Mouse (Mus musculus): Measurements from ENCODE around the gene Prss42. TPM values are rescaled to one million over a fixed set of nuclear protein-coding genes. Genes with fewer than 3 reads are reported as not detected.
"Not testable (repeated sequence)": the region's sequence is repeated elsewhere in the genome, so short reads cannot be mapped to it uniquely, and the experiment has no call there.

The Prss42 gene
- polyA plus RNA-seq, 1 experiment: not detected

GRCm38 (mm10) chr9:110781731-110782130, 16.2 kb upstream of the Prss42 start:
- Histone ChIP-seq H3K4me3 (ENCODE audit: insufficient read depth, low read length) (peak overlapping the region; percentile 28), H3K4me1 (ENCODE audit: control insufficient read depth, insufficient read depth, low read length) (no peaks in the 10 kb centered on the region), H3K27ac (ENCODE audit: insufficient read depth, low read length) (no peak overlapping the region)
- no peak for TF ChIP-seq POLR2A (IDR thresholded peaks at IDR 0.05; ENCODE audit: extremely low read depth, insufficient read depth, low read length)
- no peak for TF ChIP-seq CTCF (IDR thresholded peaks at IDR 0.05; ENCODE audit: extremely low read depth, insufficient read depth, low read length)

GRCm38 (mm10) chr9:110783611-110784010, 14.4 kb upstream of the Prss42 start:
- TF ChIP-seq POLR2A (IDR thresholded peaks at IDR 0.05; ENCODE audit: extremely low read depth, insufficient read depth, low read length) (no peak), CTCF (IDR thresholded peaks at IDR 0.05; ENCODE audit: extremely low read depth, insufficient read depth, low read length) (no peak)
- Histone ChIP-seq H3K4me1 (ENCODE audit: control insufficient read depth, insufficient read depth, low read length) (no peaks in the 10 kb centered on the region), H3K4me3 (ENCODE audit: insufficient read depth, low read length) (no peak overlapping the region), H3K27ac (ENCODE audit: insufficient read depth, low read length) (no peak overlapping the region)

GRCm38 (mm10) chr9:110788169-110788568, 9.8 kb upstream of the Prss42 start:
- Histone ChIP-seq H3K27ac (ENCODE audit: insufficient read depth, low read length) (no peak overlapping the region), H3K4me1 (ENCODE audit: control insufficient read depth, insufficient read depth, low read length) (no peaks in the 10 kb centered on the region; the same call in 1 of the 2 replicates), H3K4me3 (ENCODE audit: insufficient read depth, low read length) (no peak overlapping the region)
- no peak for TF ChIP-seq CTCF (IDR thresholded peaks at IDR 0.05; ENCODE audit: extremely low read depth, insufficient read depth, low read length)
- no peak for TF ChIP-seq POLR2A (IDR thresholded peaks at IDR 0.05; ENCODE audit: extremely low read depth, insufficient read depth, low read length)

GRCm38 (mm10) chr9:110790462-110790861, 7.5 kb upstream of the Prss42 start:
- H3K4me1 ChIP-seq (ENCODE audit: control insufficient read depth, insufficient read depth, low read length): no peaks in the 10 kb centered on the region; the same call in 1 of the 2 replicates
- TF ChIP-seq CTCF (IDR thresholded peaks at IDR 0.05; ENCODE audit: extremely low read depth, insufficient read depth, low read length): no peak
- H3K27ac ChIP-seq (ENCODE audit: insufficient read depth, low read length): no peak overlapping the region
- H3K4me3 ChIP-seq (ENCODE audit: insufficient read depth, low read length): no peak overlapping the region

- H3K4me3 ChIP-seq (ENCODE audit: insufficient read depth, low read length): no peak overlapping the region
Observed at GRCm38 (mm10) chr9:110797013-110797412, 953 bp upstream of the Prss42 start.

GRCm38 (mm10) chr9:110800834-110801479, 3.0 kb downstream of the Prss42 start:
- H3K4me1 ChIP-seq (ENCODE audit: control insufficient read depth, insufficient read depth, low read length): no peaks in the 10 kb centered on the region
- TF ChIP-seq CTCF (IDR thresholded peaks at IDR 0.05; ENCODE audit: extremely low read depth, insufficient read depth, low read length) (no peak), POLR2A (IDR thresholded peaks at IDR 0.05; ENCODE audit: extremely low read depth, insufficient read depth, low read length) (no peak)
- no peak overlapping the region for H3K4me3 ChIP-seq (ENCODE audit: insufficient read depth, low read length)
- H3K27ac ChIP-seq (ENCODE audit: insufficient read depth, low read length): no peak overlapping the region

More at GRCm38 (mm10) chr9:110797013-110797412, 953 bp upstream of the Prss42 start:
- no peak overlapping the region for H3K27ac ChIP-seq (ENCODE audit: insufficient read depth, low read length)
- no peak for TF ChIP-seq POLR2A (IDR thresholded peaks at IDR 0.05; ENCODE audit: extremely low read depth, insufficient read depth, low read length)
- no peak for TF ChIP-seq CTCF (IDR thresholded peaks at IDR 0.05; ENCODE audit: extremely low read depth, insufficient read depth, low read length)
- H3K4me1 ChIP-seq (ENCODE audit: control insufficient read depth, insufficient read depth, low read length): no peaks in the 10 kb centered on the region

GRCm38 (mm10) chr9:110803294-110803693, 5.3 kb downstream of the Prss42 start:
- H3K4me3 ChIP-seq (ENCODE audit: insufficient read depth, low read length): no peak overlapping the region
- H3K27ac ChIP-seq (ENCODE audit: insufficient read depth, low read length): no peak overlapping the region
- TF ChIP-seq POLR2A (IDR thresholded peaks at IDR 0.05; ENCODE audit: extremely low read depth, insufficient read depth, low read length): no peak
- no peak for TF ChIP-seq CTCF (IDR thresholded peaks at IDR 0.05; ENCODE audit: extremely low read depth, insufficient read depth, low read length)
- H3K4me1 ChIP-seq (ENCODE audit: control insufficient read depth, insufficient read depth, low read length): no peaks in the 10 kb centered on the region

- no peak overlapping the region for H3K4me3 ChIP-seq (ENCODE audit: insufficient read depth, low read length)
- H3K4me1 ChIP-seq (ENCODE audit: control insufficient read depth, insufficient read depth, low read length): no peaks in the 10 kb centered on the region
- no peak for TF ChIP-seq POLR2A (IDR thresholded peaks at IDR 0.05; ENCODE audit: extremely low read depth, insufficient read depth, low read length)
- TF ChIP-seq CTCF (IDR thresholded peaks at IDR 0.05; ENCODE audit: extremely low read depth, insufficient read depth, low read length): no peak
- no peak overlapping the region for H3K27ac ChIP-seq (ENCODE audit: insufficient read depth, low read length)
Observed at GRCm38 (mm10) chr9:110810051-110810450, 12.1 kb downstream of the Prss42 start.

- Histone ChIP-seq H3K27ac (ENCODE audit: insufficient read depth, low read length) (no peak within 1 kb of the TSS), H3K4me3 (ENCODE audit: insufficient read depth, low read length) (no peak within 1 kb of the TSS), H3K4me1 (ENCODE audit: control insufficient read depth, insufficient read depth, low read length) (no peaks in the 10 kb centered on the region)
- no peak for TF ChIP-seq POLR2A (IDR thresholded peaks at IDR 0.05; ENCODE audit: extremely low read depth, insufficient read depth, low read length)
- no peak for TF ChIP-seq CTCF (IDR thresholded peaks at IDR 0.05; ENCODE audit: extremely low read depth, insufficient read depth, low read length)
Observed at GRCm38 (mm10) chr9:110813789-110814188, 15.8 kb downstream of the Prss42 start, which contains the start of gene Prss44. Prss44 (plus strand) TSS chr9:110813994.

GRCm38 (mm10) chr9:110820546-110820945, 22.6 kb downstream of the Prss42 start:
- H3K27ac ChIP-seq (ENCODE audit: insufficient read depth, low read length); H3K4me1 ChIP-seq (ENCODE audit: control insufficient read depth, insufficient read depth, low read length); H3K4me3 ChIP-seq (ENCODE audit: insufficient read depth, low read length): not testable (repeated sequence)

All from cortical plate, adult 2 months (tissue).